Mouse (Mus musculus) forebrain, embryonic 13.5 days (tissue): Measurements from ENCODE around the gene Fsip2. TPM values are rescaled to one million over a fixed set of nuclear protein-coding genes. Genes with fewer than 3 reads are reported as not detected.
A peak's percentile ranks its signal among the peaks of the same experiment; 100 is the strongest.

ENCODE experiments used
- ATAC-seq: fragments of 200-750 bp; cut with Nextera tagmentation; 2 replicates; pipeline ENCODE4 v1.8.0; 2017
- H3K27ac ChIP-seq: fragments of 300-500 bp; sonication (generic); 2 replicates; pipeline ENCODE4 v1.5.1; 2015; ENCODE audit warnings: inconsistent platforms, mild to moderate bottlenecking, moderate library complexity
- H3K27me3 ChIP-seq: fragments of 300-500 bp; sonication (generic); 2 replicates; pipeline ENCODE4 v1.6.1; 2015; ENCODE audit warnings: mild to moderate bottlenecking, inconsistent platforms
- H3K36me3 ChIP-seq: fragments of 300-500 bp; sonication (generic); 2 replicates; pipeline ENCODE4 v1.6.1; 2015; ENCODE audit warnings: mild to moderate bottlenecking, inconsistent platforms; ENCODE audit not compliant: poor library complexity, severe bottlenecking
- H3K4me1 ChIP-seq: fragments of 300-500 bp; sonication (generic); 2 replicates; pipeline ENCODE4 v1.6.1; 2015; ENCODE audit warnings: inconsistent platforms
- H3K4me2 ChIP-seq: fragments of 300-500 bp; sonication (generic); 2 replicates; pipeline ENCODE4 v1.6.1; 2015; ENCODE audit warnings: inconsistent platforms, mild to moderate bottlenecking, moderate library complexity
- H3K4me3 ChIP-seq: fragments of 300-500 bp; sonication (generic); 2 replicates; pipeline ENCODE4 v1.5.1; 2015; ENCODE audit warnings: mild to moderate bottlenecking, inconsistent platforms
- H3K9ac ChIP-seq: fragments of 300-500 bp; sonication (generic); 2 replicates; pipeline ENCODE4 v1.6.1; 2015; ENCODE audit warnings: mild to moderate bottlenecking, inconsistent platforms
- H3K9me3 ChIP-seq: fragments of 300-500 bp; sonication (generic); replicated peaks from 2 replicates; pipeline ENCODE4 v1.6.1; 2016; ENCODE audit warnings: inconsistent platforms
- WGBS: fragments of 180-500 bp; shearing (Covaris S2); methylation state at CpG from one replicate; pipeline ENCODE4 v1.1.7; 2015; 5-methylcytosine and 5-hydroxymethylcytosine counted together
- polyA plus RNA-seq: library from polyadenylated mRNA; unstranded; fragments of >200 nt; fragmentation: Nextera tagmentation; extraction: Ambion mirVana; gene quantifications from 2 replicates; pipeline ENCODE4 v1.2.1, GENCODE M21; 2015

Gene Fsip2
- polyA plus RNA-seq: not detected in 2 replicates

DNA sequence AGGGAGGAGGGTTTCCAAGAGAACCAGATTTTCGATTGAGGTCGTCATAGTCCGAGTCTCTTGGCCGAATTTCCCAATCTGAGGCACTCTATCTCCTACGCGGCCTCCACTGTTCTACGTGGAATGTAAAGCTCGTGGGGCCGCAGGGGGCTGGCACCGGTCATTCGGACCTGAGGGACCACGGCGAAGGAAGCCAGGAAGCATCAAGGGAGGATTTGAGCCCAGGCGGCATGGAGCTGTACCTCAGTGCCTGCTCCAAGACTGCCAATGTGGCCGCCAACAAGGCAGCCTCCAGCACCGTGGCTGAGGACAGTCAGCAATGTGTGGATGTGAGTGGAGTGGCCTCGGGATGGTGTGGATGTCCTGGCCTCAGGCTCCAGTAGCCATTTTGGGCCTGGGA lies at the start of gene Fsip2:
Gene Fsip2 (plus strand): TSS at position 163 of the 400 bp plus-strand sequence.
- Histone ChIP-seq H3K27ac (no peak within 1 kb of the TSS), H3K4me1 (no peaks in the 10 kb centered on the region), H3K9ac (no peak within 1 kb of the TSS), H3K4me2 (no peak within 1 kb of the TSS), H3K36me3 (no peaks in the 10 kb centered on the region), H3K4me3 (no peak within 1 kb of the TSS), H3K9me3 (no peaks in the 10 kb centered on the region), H3K27me3 (no peaks in the 10 kb centered on the region)
- ATAC-seq: no peak
- WGBS: 96% methylated on average over 17 of the region's 17 CpGs

DNA sequence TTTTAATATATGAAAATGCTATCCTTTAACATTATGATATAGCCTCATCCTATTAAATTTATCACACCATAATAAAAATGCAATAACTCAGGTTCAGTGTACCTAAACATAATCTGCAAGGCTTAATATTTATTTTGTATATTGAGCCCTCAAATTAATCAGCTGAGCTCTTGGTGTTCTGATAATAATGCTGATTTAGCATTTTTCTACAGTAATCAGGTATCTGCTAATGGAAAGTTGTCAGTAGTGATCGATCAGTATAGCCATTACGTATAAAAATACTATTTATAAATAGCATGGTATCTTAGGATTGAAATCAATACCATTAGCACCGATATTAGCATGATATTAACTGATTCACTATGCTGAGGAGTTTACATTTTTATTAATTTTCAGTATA lies 20.0 kb downstream of the Fsip2 start:
- Histone ChIP-seq H3K27me3 (no peaks in the 10 kb centered on the region), H3K9ac (no peak overlapping the region), H3K4me2 (no peak overlapping the region), H3K36me3 (no peaks in the 10 kb centered on the region), H3K9me3 (no peaks in the 10 kb centered on the region), H3K4me1 (no peaks in the 10 kb centered on the region), H3K27ac (no peak overlapping the region), H3K4me3 (no peak overlapping the region)
- no peak for ATAC-seq
- WGBS: 96% methylated on average over 3 of the region's 3 CpGs

DNA sequence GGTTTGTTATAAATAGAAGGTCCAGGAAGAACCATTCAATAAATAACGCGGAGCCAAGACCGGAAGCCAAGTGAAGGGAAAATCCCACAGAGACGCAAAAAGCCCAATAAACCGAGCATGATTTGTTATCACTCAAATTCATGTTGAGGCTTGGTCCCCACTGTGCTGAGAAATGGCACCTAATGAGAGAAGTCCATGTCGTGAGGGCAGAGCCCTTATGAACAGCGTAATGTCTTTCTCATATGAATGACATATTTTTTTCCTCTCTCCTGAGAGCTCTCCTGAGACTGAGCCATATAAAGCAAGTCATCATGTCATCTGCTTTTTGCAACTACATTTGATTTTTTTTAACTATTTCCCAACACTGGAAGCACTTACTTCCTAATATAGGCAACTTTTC lies 82.4 kb downstream of the Fsip2 start:
- Histone ChIP-seq H3K9me3 (no peaks in the 10 kb centered on the region), H3K9ac (no peak overlapping the region), H3K4me2 (no peak overlapping the region), H3K4me1 (no peaks in the 10 kb centered on the region), H3K27me3 (no peaks in the 10 kb centered on the region), H3K36me3 (no peaks in the 10 kb centered on the region), H3K4me3 (no peak overlapping the region), H3K27ac (no peak overlapping the region)
- 91% methylated on average over 7 of the region's 7 CpGs for WGBS
- ATAC-seq: no peak

DNA sequence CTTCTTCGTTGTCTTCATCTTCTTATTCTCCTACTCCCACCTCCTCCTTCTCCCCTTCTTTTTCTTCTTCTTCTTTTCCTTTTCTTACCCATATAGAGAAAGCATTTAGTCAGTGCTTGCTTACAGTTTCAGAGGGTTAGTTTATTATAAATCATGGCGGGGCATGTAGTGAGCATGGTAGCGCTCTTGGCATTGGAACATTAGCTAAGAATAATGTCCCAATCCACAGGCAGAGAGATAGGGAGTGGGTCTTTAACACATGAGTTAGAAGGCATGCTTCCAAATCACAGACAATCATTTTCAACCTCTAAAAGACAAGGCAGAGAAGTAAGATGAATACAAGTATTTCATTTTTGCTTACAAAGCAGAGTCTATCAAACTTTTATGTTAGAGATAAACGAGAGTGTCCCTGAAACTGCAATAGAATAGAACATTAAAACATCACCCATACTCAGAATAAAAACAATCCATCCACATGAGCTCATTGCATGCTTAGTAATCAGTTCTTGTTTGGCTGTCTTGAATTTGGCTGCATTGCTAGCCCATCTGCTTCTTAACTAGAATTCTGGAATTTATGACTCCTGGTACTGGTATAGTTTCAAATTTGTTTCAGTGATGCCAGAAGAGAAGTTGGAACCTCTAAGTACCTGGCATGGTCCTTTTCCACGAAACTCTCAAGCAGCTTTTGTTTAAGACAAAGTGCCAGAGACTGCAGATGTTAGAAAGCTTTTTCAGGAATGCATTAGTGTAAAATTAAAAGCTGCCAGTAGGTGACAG lies 109.7 kb downstream of the Fsip2 start:
- Histone ChIP-seq H3K9ac (no peak overlapping the region), H3K36me3 (no peaks in the 10 kb centered on the region), H3K27ac (no peak overlapping the region), H3K4me3 (no peak overlapping the region), H3K4me2 (no peak overlapping the region), H3K4me1 (no peaks in the 10 kb centered on the region), H3K9me3 (no peaks in the 10 kb centered on the region), H3K27me3 (no peaks in the 10 kb centered on the region)
- ATAC-seq: peak; percentile 74; the same call in 1 of the 2 replicates
- 80% methylated on average over 5 of the region's 5 CpGs for WGBS
